Mouse (Mus musculus): ENCODE measurements around the gene Nepro.
A peak's percentile ranks its signal among the peaks of the same experiment; 100 is the strongest.

The Nepro gene

DNA sequence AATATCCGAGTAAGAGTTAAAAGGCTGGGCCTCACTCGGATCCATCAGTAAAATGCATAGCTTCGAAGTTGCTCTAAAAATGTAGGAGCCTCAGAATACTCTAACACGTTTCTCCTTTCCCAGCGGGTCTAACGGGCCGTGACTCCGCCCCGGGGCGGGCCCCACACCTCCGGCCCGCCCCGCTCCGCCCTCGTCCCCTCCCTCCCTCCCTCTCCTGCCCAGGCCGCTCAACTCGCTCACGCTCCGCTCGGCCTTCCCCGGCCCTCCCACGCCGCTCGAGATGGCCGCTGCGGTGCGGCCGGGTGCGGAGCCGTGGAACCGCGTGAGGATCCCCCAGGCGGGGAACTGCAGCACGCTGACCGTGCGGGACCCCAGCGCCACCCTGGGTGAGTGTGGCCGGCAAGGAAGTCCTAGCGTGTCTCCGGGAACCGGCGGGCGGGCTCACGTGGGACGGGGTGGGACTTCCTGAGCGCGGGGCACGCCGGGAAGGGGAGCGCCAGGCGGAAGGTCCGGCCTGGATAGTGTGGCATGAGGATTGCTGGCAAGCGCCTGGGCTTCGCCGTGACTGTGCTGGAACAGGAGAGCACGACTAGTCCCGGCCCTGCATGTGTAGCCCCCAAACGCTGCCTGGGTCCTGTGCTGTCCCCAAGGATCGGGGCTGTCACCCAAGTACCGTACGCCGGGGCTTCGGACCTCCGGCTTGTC is at the start of gene Nepro:
Nepro (plus strand) TSS at position 219 of the 705 bp plus-strand sequence.
- DNase-seq: peak; percentile 96

DNA sequence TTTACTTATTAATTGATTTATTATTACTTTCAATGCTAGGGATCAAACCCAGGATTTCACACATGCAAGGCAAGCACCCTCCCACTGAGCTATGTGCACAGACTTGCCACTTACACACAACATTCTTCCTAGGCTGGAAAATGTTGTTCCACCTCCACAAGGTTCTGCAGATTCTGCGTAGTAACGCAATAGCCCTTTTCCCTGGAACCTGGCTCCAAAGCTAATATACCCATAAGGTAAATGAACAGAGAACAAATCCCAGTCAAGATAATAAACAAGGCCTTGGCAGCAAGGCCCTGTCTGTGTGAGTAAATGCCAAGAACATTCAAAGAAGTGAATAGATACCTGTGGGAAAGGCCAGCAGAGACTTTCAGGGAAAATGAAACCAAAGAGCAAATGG is 47.7 kb upstream of the Nepro start:
- no peak for DNase-seq

DNA sequence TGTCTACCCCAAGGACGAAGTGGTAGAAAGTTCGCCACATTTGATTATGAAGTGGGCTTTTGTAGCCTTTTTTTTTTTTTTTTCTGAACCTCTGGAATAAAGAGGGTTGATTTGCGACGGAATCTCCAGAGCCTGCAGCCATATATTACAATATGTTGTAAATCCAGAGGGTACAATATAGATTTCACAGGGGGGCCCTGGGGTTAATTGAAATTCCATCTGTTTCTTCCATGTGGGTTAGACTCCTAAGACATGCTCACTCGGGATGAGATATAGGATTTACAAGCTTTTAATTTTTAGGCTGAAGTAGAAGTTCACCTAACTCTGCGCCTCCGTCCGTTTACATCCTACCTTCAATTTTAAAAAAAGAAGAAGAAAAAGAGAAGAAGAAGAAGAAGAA is 45.0 kb upstream of the Nepro start:
- DNase-seq: no peak

DNA sequence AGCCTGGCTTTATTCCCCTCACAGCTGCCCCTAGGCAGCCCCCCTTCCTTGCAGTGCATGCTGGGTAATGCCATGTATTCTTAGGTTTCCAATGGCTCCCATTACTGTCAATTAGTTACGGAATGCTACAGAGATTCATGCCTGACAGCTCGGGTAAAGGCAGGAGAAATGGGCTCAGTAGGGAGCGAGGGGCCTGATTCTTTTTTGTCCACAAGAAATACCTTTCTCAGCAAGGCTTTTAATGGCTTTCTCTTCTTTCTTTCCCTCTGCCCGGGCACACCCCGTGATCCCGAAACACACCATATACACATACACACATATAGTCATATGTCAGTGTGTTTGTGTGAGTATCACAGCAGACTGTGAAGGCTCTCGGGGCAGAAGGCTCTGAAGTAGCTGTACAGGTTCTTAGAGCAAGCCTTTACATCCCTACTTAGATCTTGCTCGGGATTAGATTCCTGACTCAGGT is 44.6 kb upstream of the Nepro start:
- DNase-seq: no peak

DNA sequence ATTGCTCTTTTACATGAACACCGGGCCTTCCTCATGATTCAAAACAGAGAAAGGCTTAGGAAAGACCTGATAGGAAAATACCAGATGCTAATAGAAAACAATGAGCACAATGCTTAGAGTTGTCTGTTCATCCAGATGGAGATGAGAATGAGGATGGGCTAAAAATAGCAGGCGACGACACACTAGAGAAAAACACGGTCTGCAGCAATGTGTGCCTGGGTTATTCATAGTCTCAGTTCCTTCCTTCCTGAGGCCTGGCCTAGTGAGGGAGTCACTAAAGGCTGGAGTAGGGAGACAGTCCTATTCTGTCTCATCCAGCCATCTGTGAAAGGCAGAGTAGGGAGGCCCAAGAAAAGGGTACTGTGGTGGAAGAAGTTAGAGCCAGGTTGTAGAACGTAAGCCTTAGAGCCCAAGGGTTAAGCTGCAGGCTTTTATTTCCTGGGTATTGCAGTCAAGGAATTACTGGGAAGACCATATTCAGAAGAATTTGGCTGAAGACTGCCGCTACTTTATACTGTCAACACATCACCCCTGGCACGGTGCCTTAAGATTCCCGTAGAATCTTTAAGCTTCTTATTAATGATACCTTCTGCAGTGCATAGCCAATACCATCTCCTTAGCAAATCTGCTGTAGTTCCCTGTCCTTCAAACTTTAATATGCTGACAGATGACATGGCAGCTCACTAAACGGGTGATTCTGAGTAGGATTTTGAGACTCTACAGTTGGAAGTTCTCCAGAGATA is 43.2 kb upstream of the Nepro start:
- no peak for DNase-seq

DNA sequence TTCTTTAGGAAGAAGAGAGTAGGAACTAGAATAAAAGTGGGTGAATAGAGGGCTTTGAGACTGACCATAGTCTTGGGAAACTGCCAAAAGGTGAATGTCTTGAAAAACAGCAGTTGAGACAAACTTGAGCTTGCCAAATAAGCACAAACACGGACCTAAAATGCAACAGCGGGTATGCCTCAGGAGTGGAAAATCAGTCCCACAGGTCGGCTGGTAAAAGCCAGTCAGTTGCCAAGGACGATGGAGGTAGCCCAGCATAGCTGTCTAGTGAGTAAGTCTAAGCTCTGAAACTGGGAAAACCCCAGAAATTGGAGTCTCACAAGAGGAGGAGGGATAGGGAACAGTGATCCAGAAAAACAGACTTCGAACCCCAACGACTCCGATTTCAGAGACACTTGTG is 39.5 kb upstream of the Nepro start:
- no peak for DNase-seq

DNA sequence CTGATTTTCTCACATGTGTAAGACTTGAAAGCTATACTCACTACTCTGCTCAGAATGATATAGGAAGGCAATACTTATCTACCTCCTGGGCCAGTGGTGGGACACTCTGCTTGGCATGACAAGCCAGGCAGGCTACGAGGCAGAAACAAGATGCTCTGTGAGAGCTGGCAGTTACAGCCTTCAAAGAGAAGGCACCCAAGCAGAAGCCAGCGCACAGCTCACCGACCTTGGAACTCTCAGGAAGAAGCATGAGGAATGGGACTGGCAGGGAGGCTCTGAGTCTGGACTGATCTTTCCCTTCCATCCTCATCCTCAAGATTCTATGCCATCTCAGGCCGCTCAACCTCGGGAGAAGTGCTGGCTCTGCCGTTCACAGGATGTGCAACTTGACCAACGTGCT is 38.7 kb upstream of the Nepro start:
- no peak for DNase-seq

DNA sequence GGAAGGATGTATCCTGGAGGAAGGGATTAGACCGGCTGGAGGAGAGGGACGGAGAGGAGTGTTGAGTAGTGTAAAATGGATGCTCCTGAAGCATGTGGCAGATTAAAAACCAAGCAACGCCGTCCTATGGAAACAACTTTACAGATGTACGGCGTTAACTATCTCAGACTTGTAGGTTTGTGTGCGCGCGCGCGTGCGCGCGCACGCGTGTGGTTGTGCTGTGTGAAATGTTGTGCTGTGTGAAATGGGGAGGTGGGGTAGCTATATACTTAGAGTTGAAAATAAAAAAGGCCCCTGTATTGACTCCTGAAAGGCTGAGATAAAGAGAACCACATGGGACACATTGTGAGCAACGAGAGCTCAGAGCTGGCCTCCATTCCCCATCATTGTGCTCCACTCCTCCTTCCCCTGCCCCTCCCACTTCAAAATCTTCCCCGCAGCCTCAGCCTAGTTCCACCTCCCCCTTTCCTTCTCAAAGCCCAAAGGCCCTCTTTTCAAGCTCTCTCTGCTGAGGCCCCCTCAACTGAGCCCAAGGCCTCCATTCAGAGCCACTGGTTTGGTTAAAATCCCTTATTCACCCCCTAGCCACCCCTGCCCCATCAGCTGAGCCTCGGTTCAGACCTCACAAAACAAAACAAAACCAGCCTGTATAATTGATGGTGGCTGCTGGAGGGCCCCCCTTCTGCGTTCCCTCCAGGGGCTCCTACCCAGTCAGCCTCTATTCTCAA is 36.9 kb upstream of the Nepro start:
- DNase-seq: no peak

DNA sequence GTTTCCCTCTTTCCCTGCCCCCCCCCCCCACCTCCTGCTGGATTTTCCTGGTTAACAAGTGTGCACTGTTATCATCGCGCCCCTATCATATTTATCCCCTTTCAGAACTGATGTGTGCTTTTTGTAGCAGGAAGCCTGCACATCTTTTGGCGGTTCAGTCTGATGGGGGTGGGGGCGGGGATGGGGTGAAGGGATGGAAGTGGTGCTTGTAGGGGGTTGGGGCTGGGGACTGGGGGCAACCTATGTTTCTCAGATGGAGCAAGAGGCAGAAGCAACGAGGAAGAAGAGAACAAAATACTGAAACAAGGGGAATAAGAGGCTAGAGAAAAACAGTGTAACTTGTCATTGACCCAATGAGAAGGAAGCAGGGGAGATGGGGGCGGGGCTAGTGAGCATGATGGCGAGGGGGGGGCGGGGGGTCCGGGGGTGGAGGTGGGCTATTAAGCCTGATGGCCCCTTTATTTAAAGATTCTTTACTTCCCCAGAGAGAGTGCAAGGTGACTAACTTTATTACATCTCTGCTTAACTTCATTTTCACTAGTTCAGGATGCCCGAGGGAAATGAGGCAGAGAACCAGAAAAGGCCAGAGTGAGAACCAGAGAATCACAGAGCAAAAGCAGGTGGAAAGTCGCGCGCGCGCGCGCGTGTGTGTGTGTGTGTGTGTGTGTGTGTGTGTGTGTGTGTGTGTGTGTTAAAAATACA is 36.2 kb upstream of the Nepro start:
- no peak for DNase-seq

DNA sequence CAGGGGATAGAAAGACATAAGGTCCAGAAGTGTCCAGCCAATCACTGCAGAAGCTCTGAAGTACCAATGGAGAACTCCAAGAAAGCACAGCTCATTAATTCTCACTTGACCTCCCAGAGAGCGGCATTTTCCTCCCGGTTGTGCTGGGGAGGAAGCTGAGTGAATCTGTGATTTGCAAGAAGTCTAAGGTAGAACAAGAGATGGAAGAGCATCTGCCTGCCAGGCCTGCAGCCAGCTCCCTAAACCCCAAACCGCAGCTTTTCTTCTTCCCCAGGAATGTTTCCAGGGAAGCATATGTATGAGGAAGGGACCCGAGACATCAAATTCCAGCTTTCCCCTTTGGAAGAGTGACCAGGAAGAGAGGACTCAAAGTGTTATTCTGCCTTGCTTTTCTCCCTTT is 35.6 kb upstream of the Nepro start:
- no peak for DNase-seq

DNA sequence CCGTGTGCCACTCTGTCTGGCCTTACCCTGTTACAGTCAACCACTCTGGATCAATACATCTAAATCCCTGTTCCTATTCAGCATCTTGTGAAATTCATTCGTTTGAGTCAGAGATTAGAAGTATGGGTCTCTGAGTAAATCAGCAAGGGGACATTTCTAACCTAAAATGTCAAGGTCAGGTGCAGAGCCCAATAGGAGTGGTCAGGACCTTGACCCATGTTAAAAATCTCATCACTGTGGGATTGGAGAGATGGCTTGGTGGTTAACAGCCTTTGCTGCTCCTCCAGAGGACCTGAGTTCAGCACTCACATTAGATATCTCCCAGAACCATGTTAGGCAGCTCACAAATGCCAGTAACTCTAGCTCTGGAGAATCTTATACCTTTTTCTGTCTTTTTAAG is 33.6 kb upstream of the Nepro start:
- no peak for DNase-seq

DNA sequence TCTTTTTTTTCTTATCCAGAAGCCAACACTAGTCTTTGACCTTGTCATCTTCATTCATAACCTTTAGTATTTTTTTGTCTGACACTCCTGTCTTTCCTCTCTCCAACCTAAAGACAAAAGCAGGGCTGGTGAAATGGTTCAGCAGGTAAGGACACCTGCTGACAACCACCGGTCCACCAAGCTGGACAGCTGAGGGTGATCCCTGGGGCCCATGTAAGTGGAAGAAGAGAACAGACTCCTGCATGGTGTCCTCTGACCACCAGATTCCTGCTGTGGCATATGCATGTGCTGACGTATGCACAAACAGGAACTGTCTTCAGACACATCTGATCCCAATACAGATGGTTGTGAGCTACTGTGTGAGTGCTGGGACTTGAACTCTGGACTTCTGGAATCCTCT is 33.0 kb upstream of the Nepro start:
- no peak for DNase-seq

DNA sequence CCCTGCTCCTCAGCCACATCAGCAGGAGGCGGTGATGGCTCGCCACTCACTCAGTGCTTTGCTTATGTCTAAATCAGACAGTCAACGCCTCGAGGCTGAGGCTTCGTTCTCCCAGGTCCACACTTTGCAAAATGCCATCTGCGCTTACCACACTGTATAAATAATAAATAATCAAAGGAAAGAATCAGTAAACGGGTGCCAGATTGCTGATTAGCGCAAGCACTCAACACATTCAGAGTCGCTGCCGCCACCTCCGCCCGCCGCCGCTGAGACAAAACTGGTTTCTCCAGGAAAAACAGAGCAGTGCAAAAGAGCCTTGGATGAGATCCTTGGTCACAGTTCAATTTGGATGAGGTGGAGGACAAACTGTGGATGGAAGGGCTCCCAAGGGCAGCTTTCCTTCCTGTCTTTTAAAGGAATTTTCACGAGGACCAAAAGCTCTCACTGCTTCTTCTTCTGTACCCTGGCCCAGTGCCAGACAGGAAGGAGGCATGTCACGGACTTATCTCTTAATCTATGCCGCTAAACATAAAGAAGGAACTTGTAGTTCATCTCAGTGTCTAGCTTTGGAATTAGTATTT is 32.5 kb upstream of the Nepro start:
- peak; percentile 56 for DNase-seq

DNA sequence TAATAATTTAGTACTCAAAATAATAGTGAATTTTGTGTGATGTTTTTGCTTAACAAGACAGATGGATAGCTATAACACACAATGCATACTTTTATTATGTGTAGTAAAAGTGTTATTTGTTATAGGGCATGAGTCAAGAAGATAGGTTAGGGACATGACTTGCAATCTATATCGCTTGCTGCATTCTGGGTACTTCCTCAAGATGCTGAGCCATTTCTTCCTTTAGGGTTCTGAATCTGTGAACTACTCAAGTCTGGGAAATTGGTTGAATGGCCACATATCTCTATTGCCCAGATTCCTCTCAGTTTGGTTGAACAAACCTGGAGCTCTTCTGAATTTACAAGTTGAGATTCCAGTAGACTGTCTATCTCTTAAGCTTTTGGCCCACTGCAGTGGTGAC is 31.6 kb upstream of the Nepro start:
- DNase-seq: no peak

DNA sequence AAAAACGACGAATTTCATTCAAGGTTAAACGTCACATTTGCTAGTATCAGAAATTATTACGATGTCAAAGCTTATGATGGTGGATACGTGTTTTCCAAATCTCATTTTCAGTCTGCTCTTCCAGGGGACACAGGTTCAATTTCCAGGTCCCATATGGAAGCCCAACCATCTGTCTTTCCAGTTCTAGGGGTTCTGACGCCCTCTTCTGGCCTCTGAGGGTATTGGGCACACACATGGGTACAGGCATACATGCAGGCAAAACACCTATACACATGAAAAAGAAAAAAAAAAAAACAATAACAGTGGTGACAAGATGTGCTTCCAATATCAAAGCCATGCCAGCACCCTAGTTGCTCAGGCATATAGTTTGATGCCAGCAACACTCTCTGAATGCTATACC is 30.4 kb upstream of the Nepro start:
- DNase-seq: no peak

DNA sequence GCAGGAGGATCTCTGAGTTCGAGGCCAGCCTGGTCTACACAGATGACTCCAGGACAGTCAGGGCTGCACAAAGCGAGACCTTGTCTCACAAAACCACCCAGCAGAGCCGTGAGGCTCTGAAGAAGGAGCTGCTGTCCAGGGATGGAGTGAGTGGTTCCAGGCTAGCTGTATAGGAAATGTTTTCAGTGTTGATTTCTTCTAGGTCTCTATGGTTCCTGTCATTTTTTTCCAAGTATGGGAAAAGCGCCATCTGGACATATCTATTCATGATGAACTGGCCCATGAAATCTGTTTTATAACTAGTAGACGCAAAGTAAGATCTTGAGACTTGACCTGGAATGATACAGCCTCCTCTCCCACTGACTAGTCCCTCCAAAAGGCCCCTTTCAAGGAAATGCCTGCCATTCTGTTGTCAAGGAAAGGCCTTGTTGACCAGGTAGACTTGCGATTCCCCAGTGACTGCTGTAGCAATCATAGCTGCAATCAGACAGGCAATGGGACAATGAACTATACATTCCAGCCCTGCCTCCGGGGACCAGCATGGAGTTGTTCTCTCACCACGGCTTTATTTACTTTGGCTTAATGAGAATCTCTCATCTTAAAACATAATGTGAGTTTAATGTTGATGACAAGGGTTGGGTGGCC is 28.8 kb upstream of the Nepro start:
- no peak for DNase-seq

DNA sequence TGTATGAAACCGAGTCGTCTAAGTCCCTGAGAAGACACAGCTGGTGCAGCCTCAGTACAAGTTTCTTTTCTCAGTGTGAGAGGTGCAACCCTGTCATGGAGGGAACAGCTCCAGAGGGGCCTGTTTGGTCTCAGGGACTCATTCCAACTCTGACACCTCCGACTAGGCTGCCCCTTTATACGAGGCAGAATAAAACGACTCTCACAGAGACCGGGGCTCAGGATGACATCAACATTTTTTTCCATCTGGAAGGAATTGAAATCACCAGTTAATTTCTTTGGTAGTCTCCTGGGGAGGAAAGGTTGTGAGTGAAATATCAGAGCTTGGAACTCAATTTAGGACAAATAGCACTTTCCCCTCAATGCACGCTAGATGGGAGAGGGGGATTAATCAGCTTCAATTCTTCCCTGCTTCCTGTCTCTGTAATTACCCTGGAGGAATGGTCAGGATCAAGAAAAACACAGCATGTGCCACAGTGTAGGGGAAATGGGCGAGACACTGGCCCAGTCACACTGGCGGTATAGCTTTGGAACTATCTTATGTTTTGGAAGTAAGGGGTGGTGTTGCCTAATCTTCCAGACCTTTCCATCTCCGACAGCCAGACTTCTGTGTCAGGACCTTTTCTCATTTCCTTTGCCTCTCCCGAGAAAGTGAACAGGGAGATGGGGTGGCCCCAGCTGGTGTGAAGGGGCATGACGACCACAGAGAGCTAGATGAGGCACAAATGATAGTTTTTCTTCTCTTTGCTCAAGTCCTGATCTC is 28.1 kb upstream of the Nepro start:
- no peak for DNase-seq

DNA sequence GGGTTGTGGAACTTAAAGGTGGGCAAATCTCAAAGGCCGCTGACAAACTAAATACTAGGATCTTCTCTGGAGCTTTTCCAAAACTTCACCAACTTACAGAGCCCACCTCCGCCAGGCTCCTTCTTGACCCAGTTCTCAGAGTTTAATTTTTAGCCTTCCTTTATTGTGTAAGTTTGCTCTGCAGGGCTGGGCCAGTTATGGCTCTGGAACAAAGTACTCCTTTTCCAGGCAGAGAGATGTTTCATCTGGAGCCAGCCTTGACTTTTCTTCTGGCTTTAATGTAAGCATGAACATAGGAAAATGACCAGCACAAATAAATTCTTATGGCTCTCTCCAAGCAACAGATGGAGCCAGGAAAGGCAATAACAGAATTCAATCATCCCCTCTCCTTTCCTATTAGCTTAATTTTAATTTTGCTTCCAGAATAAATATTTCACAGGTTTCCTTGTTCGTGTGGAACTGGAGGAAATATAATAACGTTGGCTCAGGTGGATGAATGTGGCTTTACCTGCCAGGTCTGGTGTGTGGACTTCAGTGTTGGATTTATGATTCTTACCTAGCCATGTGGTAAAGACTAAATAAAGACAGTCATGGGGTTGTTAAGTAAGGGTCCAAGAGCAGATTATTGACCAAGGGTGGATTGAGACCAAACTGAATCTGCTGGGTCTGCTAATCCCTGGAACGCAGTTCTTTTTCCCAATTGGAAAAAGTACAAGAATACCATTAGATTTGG is 26.5 kb upstream of the Nepro start:
- no peak for DNase-seq

DNA sequence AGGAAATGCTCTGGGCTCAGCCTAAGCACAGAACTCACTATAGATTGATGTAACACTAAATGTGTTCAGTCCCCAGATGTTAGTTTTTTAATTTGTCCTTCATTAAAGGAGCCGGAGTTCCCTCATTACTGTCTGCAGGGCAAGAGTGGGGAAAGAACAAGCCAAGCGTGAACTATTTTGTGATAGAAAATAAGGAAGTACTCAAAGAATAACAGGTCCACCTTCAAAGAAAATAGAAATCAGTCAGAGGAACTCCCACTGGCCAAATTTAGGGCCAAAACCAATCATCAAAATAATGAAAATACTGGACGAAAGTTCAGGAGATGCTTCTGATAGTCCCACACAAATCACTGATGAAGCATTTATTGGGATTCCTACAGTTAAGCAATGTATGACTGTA is 22.9 kb upstream of the Nepro start:
- no peak for DNase-seq

DNA sequence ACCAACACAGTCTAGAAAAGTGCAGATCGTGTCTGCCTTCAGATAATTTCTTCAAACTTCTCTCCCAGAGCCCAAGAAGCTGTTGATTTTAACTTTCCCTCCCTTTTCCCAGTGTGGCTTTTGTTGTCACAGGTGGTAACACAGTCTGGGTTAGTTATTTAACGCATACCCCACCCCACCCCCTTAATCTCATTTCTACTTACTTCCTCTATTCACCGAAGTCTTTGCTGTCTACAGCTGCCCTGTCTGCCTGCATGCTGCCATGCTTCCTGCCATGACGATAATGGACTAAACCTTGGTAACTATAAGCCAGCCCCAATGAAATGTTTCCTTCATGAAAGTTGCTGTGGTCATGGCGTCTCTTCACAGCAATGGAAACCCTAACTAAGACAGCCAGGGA is 21.8 kb upstream of the Nepro start:
- DNase-seq: no peak

DNA sequence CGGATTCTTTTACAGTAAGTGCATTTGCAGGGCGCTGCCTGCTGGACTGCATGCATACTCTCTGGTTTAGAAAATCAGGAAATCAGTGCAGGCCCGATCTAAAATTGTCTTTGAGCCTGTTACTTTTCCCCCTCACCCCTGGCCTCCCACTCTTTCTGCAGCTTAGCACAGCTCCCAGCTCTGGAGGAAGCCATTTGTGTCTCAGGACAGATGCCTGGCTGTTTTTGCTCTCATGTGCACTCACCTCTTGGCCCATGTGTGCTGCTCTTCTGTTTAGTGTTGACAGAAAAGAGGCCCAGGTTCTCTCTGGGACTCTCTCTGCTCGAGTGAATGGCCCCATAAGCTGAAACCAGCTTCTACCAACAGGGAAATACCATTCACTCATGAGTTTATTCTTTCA is 20.6 kb upstream of the Nepro start:
- no peak for DNase-seq
